Mouse (Mus musculus): Measurements from ENCODE around the gene Il17a. TPM values are rescaled to one million over a fixed set of nuclear protein-coding genes. Genes with fewer than 3 reads are reported as not detected.
"Not testable (repeated sequence)": the region's sequence is repeated elsewhere in the genome, so short reads cannot be mapped to it uniquely, and the experiment has no call there.

The Il17a gene
- polyA plus RNA-seq, 1 experiment from 2014 or later = not detected

GRCm38 (mm10) chr1:20774026-20774730 lies 43.5 kb downstream of the Il17a start:
- not testable (repeated sequence) for H3K9ac ChIP-seq (ENCODE audit: low read length); H3K9me3 ChIP-seq (replicated peaks; ENCODE audit: control insufficient read depth, low read length); H3K4me1 ChIP-seq (ENCODE audit: control insufficient read depth, insufficient read depth, low read length); H3K4me2 ChIP-seq (ENCODE audit: low read depth, low read length); ATAC-seq (ENCODE audit: insufficient read depth, low FRiP score); H3K36me3 ChIP-seq (ENCODE audit: control insufficient read depth, insufficient read depth, low read length); H3K27ac ChIP-seq (ENCODE audit: low read length); H3K4me3 ChIP-seq (replicated peaks; ENCODE audit: low read length); H3K27me3 ChIP-seq (ENCODE audit: control insufficient read depth, insufficient read depth, low read length)
- WGBS = 76% methylated on average over 4 of the region's 4 CpGs

- WGBS = 68% methylated on average over 2 of the region's 2 CpGs
- no peaks in the 10 kb centered on the region for H3K4me1 ChIP-seq (ENCODE audit: control insufficient read depth, insufficient read depth, low read length)
- no peak overlapping the region for H3K4me3 ChIP-seq (replicated peaks; ENCODE audit: low read length)
- H3K9me3 ChIP-seq (replicated peaks; ENCODE audit: control insufficient read depth, low read length) = no peaks in the 10 kb centered on the region
- no peak overlapping the region for H3K4me2 ChIP-seq (ENCODE audit: low read depth, low read length)
- H3K9ac ChIP-seq (ENCODE audit: low read length) = no peak overlapping the region
- no peak for ATAC-seq (ENCODE audit: insufficient read depth, low FRiP score)
- no peaks in the 10 kb centered on the region for H3K27me3 ChIP-seq (ENCODE audit: control insufficient read depth, insufficient read depth, low read length)
- no peak overlapping the region for H3K27ac ChIP-seq (ENCODE audit: low read length)
- H3K36me3 ChIP-seq (ENCODE audit: control insufficient read depth, insufficient read depth, low read length) = no peaks in the 10 kb centered on the region
These were observed 47.7 kb downstream of the Il17a start for GRCm38 (mm10) chr1:20778366-20778765.

MicroRNA genes within 50 kb of the gene (microRNA counts, 519-probe panel; counts per million panel counts)
- 3,477 counts per million, percentile 81 among the panel's probes with 10 or more counts for microRNA mmu-miR-133b

Small RNA genes within 50 kb of the gene (microRNA-seq; reads per million reads assigned to microRNA genes)
- gene Mir133b = 3.3 reads per million, percentile 19 among the genes with 10 or more reads in this experiment

Other genes with a start within 250 kb of the Il17a start
- gene Pkhd1, start 112.8 kb upstream of the Il17a start, polyA plus RNA-seq (2015; fragmentation: Nextera tagmentation; extraction: Ambion mirVana) = 1.2 and 1.3 TPM in 2 replicates
- not detected in 2 replicates for gene Il17f, start 59.7 kb downstream of the Il17a start, polyA plus RNA-seq (2015; fragmentation: Nextera tagmentation; extraction: Ambion mirVana)
- gene Mcm3, start 89.4 kb downstream of the Il17a start, polyA plus RNA-seq (2015; fragmentation: Nextera tagmentation; extraction: Ambion mirVana) = 99.9 and 121 TPM in 2 replicates
- gene Paqr8, start 159.7 kb downstream of the Il17a start, polyA plus RNA-seq (2015; fragmentation: Nextera tagmentation; extraction: Ambion mirVana) = 14.6 and 19.8 TPM in 2 replicates
- 2.5 and 3.4 TPM in 2 replicates for gene Efhc1, start 220.7 kb downstream of the Il17a start, polyA plus RNA-seq (2015; fragmentation: Nextera tagmentation; extraction: Ambion mirVana)